Mouse (Mus musculus) B cell, adult 2 months (primary cell): ENCODE results near the gene Col4a5.
A peak's percentile ranks its signal among the peaks of the same experiment; 100 is the strongest.

ENCODE experiments used
- DNase-seq, 2 experiments: peaks; one replicate each; pipeline ENCODE4 v3.0.0; 2022

The Col4a5 gene

GRCm38 (mm10) chrX:141475110-141475509 lies at the start of gene Col4a5:
TSS of gene Col4a5 (plus strand) at chrX:141475385.
- DNase-seq, result peak; percentile 1 to 3

GRCm38 (mm10) chrX:141436780-141437179 lies 38.4 kb upstream of the Col4a5 start:
- no peak for DNase-seq

DNA sequence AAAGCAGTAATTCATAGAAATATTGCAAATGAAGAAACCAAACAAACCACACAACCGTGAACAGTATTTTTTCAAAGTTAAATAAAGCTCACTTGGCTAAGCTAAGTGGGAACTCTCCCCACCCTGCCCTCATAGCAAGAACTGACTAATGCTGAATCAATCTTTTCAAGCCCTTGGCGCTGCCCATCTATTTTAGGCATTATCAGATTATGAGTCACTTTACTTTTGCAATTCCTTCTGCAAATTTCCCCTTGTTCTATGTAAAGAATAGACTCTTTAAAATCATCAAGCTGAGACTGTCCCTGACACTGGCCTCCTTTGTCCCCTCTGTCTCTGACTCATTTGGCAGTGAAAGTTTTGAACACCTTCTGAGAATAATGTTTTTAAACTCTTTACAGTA lies 35.8 kb upstream of the Col4a5 start:
- DNase-seq, result no peak

- DNase-seq, result no peak
Observed at GRCm38 (mm10) chrX:141447936-141448335, 27.2 kb upstream of the Col4a5 start.

GRCm38 (mm10) chrX:141473470-141474302 lies 1.5 kb upstream of the Col4a5 start, which contains the start of gene Col4a6:
TSS of gene Col4a6 (minus strand) at chrX:141474076.
- DNase-seq, result no peak

GRCm38 (mm10) chrX:141475566-141476327 lies 562 bp downstream of the Col4a5 start:
- DNase-seq, result no peak

DNA sequence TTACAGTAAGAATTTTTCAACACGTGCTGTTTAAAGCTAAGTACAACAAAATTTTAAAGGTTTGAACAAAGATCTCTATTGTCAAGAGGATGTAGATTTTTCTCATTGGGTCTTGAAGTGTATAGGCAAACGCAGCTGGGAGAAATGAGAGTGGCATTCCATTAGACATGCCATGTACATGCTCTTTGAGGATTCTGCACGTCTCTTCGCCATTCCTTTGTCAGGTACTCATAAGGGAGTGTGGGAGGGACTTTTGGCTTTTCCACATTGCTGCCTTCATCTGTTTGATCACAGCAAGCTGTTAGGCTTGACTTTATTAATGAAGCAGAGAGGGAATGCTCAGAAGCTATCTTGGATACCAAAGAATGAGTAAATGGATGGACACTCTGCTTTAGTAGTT lies 19.4 kb downstream of the Col4a5 start:
- no peak for DNase-seq

- no peak for DNase-seq
Observed at GRCm38 (mm10) chrX:141503125-141503524, 27.9 kb downstream of the Col4a5 start.

DNA sequence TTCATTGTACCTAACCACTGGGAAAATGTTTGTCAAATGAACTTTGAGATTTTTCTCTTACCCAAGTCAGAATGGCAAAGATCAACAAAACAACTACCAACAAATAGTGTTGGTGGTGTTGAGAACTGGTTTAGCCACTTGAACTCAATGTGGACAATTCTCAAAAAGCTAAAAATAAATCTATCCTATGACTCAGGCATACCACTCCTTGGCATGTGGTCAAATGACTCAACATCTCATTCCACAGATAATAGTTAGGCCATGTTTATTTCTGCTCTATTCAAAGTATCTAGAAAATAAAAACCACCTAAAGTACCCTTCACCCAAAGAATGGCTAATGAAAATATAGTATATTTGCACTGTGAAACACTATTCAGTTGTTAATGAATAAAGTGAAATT lies 58.3 kb downstream of the Col4a5 start:
- DNase-seq, result no peak

- no peak for DNase-seq
Observed at GRCm38 (mm10) chrX:141547471-141547870, 72.3 kb downstream of the Col4a5 start.

DNA sequence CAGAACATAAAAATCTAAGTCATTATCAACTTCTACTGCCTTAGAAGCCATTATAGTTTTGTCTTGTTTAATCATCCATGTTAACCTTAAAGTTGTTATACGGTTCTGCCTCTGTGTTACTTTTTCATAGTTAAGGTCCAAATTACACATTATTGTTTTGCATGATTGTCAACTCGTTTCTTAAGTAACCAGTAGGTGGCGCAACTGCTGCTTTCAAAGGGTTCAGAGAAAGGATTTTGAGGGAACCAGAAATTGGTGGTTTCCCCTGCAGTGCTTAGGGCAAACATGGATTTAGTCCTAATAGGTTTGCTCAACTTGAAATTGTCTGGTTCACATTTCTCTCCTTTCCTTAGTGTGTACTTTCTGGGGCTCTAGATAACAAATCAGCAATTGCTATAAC lies 115.1 kb downstream of the Col4a5 start:
- DNase-seq, result no peak

DNA sequence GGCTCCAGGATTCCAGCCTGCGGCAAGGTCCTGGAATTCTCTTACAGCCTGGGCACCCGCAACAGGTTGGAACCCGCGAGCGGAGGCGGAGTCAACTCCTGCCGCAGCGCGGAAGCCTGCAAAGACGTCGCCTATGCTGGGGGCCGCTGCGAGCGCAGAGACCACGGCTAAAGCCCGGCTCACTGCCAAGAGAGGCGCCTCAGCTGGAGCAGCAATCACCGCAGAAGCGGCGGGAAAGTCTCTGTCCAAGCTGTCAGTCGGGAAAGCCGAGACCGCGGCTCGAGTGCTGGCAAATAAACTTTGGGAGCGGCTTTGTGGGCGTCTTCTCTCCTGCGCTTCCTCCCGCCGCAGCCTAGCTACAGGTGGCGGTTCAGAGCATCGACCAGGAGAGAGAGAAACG lies 246.5 kb downstream of the Col4a5 start:
- no peak for DNase-seq

- DNase-seq, result no peak
Observed at GRCm38 (mm10) chrX:141723936-141724335, 248.8 kb downstream of the Col4a5 start.

DNA sequence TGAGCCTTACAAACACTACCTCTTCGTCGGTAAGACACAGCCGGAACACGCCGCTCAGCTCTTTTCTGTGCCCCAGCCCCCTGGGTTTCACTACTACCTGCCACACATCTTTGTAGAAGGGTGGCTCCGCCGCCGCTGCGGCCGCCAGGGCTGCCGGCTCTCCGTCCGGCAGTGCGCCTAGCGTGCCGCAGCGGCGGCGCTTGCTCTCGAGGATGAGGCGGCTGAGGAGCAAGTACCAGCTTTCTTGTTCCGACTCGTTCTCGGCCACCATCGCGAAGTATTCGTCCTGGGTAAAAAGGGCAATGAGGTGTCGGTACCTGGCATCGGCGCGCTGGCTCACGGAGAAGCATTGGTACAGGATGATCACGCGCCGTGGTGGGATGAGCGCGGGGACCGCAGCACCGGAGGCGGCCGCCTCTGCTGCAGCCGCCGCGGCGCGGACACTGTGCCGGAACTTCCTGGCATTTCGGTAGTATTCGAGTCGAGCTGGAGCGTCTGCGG lies 249.3 kb downstream of the Col4a5 start:
- DNase-seq, result no peak

DNA sequence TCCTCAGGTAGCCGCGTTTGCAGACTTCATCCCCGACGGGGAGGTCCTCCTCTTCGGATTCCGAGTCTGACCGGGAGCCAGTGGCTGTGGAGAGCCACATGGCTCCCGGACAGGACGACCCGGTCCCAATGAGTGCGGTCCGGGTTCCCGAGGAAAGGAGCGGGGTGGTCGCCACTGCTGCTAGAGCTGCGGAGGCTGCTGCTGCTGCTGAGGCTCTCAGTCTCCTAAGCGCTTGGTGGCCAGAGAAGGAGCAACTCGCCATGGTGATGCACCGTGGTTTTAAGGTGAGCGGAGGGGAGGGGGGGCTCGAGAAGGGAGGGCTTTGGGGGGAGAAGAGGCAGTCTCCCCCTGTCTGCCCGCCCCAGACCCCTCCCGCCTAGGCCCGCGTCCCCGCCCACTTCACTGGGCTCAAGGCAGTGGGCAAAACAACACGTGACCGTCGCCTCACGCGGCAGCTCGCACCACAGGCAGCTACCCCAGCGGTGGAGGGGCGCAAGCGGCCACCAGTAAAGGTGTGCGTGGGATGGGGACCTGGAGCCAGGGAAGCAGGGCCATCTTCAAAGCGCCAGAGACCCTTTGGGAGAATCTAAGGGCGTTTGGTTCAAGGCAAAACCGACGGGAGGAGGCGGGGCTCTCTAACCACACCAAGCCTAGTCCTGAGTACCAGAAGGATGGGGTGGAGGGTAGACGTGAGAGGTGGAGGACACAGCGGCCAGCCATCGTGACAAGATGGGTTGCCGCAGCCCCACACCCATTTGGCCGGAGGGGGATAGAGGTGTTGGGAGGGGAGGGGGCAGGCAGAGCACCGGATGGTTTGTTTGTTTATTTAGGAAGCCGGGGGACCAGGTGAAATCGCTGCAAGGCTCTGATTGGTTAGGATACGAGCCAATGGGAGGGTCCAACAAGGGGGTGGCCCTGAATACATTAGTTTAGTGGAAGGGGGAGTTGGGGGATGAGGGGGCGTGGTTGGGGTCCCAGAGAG lies 250.0 kb downstream of the Col4a5 start, which contains the start of gene Irs4:
Irs4 (minus strand) TSS at position 327 of the 982 bp plus-strand sequence.
- no peak for DNase-seq

- no peak for DNase-seq
Observed at GRCm38 (mm10) chrX:141729570-141729969, 254.4 kb downstream of the Col4a5 start.
